Mouse (Mus musculus): Measurements from ENCODE around the gene Sardh.
A peak's percentile ranks its signal among the peaks of the same experiment; 100 is the strongest.

The Sardh gene

GRCm38 (mm10) chr2:27248211-27248610, at the start of gene Sardh:
TSS of gene Sardh (minus strand) at chr2:27248337.
- DNase-seq, result no peak

GRCm38 (mm10) chr2:27296656-27297406, 48.7 kb upstream of the Sardh start:
- peak; percentile 37 for DNase-seq

GRCm38 (mm10) chr2:27294777-27295176, 46.6 kb upstream of the Sardh start:
- no peak for DNase-seq

GRCm38 (mm10) chr2:27289019-27289418, 40.9 kb upstream of the Sardh start:
- DNase-seq, result peak; percentile 92

- no peak for DNase-seq
Measured at GRCm38 (mm10) chr2:27286971-27287710, 39.0 kb upstream of the Sardh start.

GRCm38 (mm10) chr2:27284441-27284840, 36.3 kb upstream of the Sardh start:
- no peak for DNase-seq

GRCm38 (mm10) chr2:27281771-27282170, 33.6 kb upstream of the Sardh start:
- DNase-seq, result no peak

GRCm38 (mm10) chr2:27280920-27281611, 32.9 kb upstream of the Sardh start:
- peak; percentile 79 for DNase-seq

GRCm38 (mm10) chr2:27278859-27279258, 30.7 kb upstream of the Sardh start:
- DNase-seq, result no peak

- no peak for DNase-seq
Measured at GRCm38 (mm10) chr2:27268325-27268724, 20.2 kb upstream of the Sardh start.

GRCm38 (mm10) chr2:27265819-27266218, 17.7 kb upstream of the Sardh start:
- no peak for DNase-seq

GRCm38 (mm10) chr2:27262984-27263383, 14.8 kb upstream of the Sardh start:
- no peak for DNase-seq

- no peak for DNase-seq
Measured at GRCm38 (mm10) chr2:27251434-27251833, 3.3 kb upstream of the Sardh start.

- no peak for DNase-seq
Measured at GRCm38 (mm10) chr2:27247487-27247863, 662 bp downstream of the Sardh start.

GRCm38 (mm10) chr2:27246712-27247486, 1.2 kb downstream of the Sardh start:
- peak; percentile 92 for DNase-seq

- DNase-seq, result no peak
Measured at GRCm38 (mm10) chr2:27245947-27246346, 2.2 kb downstream of the Sardh start.

- peak; percentile 76 for DNase-seq
Measured at GRCm38 (mm10) chr2:27237342-27237741, 10.8 kb downstream of the Sardh start.

- DNase-seq, result peak; percentile 68
Measured at GRCm38 (mm10) chr2:27235729-27236128, 12.4 kb downstream of the Sardh start.

GRCm38 (mm10) chr2:27232376-27232775, 15.8 kb downstream of the Sardh start:
- no peak for DNase-seq

- no peak for DNase-seq
Measured at GRCm38 (mm10) chr2:27229481-27230105, 18.5 kb downstream of the Sardh start.

GRCm38 (mm10) chr2:27228809-27229480, 19.2 kb downstream of the Sardh start:
- no peak for DNase-seq

- no peak for DNase-seq
Measured at GRCm38 (mm10) chr2:27226572-27226971, 21.6 kb downstream of the Sardh start.
